Mouse (Mus musculus): Measurements from ENCODE around the gene Cfap97d1. TPM values are rescaled to one million over a fixed set of nuclear protein-coding genes. Genes with fewer than 3 reads are reported as not detected.

Gene Cfap97d1
- total and polyA plus RNA-seq, 3 experiments: not detected

GRCm38 (mm10) chr11:101952541-101953341, 31.3 kb upstream of the Cfap97d1 start:
- peaks cover 2 to 3% of the 10 kb centered on the region in 2 experiments for H3K27me3 ChIP-seq (ENCODE audit: control insufficient read depth in 1 of 2, insufficient read depth in 2 of 2, low read length in 2 of 2)
- no peaks in the 10 kb centered on the region for H3K79me2 ChIP-seq (ENCODE audit: control insufficient read depth, insufficient read depth, low read length, poor library complexity)
- H3K27ac ChIP-seq (ENCODE audit: control insufficient read depth, low read depth, low read length): peak overlapping the region; percentile 32
- H3K9me3 ChIP-seq (replicated peaks; ENCODE audit: insufficient read depth, low read length): no peaks in the 10 kb centered on the region
- peak; percentile 80 for DNase-seq (ENCODE audit: low read depth, low spot score)
- peak overlapping the region in 1 of 2 experiments; percentile 0; a peak in 2 of 4 replicates for H3K4me3 ChIP-seq (ENCODE audit: control insufficient read depth in 1 of 2, insufficient read depth in 1 of 2, low read depth in 2 of 2, low read length in 2 of 2)
- H3K9ac ChIP-seq (ENCODE audit: control insufficient read depth, low read depth, low read length, poor library complexity, severe bottlenecking): 0 out of 2 replicates have a peak overlapping the region, but pooled peaks have one; percentile 3
- H3K4me1 ChIP-seq (ENCODE audit: control insufficient read depth in 1 of 2, insufficient read depth in 2 of 2, low read length in 2 of 2): peaks cover 2 to 24% of the 10 kb centered on the region in 2 experiments; a peak in 3 of 4 replicates
- peaks cover 0 to 22% of the 10 kb centered on the region in 2 experiments; a peak in 2 of 4 replicates for H3K36me3 ChIP-seq (ENCODE audit: control insufficient read depth in 1 of 2, insufficient read depth in 2 of 2, low read length in 2 of 2)
- TF ChIP-seq GABPA (IDR thresholded peaks at IDR 0.05; ENCODE audit: low read depth, low read length) (no peak), E2F4 (IDR thresholded peaks at IDR 0.05; ENCODE audit: borderline replicate concordance, low read depth, low read length) (no peak), BHLHE40 (IDR thresholded peaks at IDR 0.05; ENCODE audit: borderline replicate concordance, low read depth, low read length) (peak; percentile 85), CHD1 (IDR thresholded peaks at IDR 0.05; ENCODE audit: low read depth, low read length) (no peak), USF1 (IDR thresholded peaks at IDR 0.05; ENCODE audit: low read depth, low read length) (no peak), ELF1 (IDR thresholded peaks at IDR 0.05; ENCODE audit: low read depth, low read length) (no peak), MEF2A (IDR thresholded peaks at IDR 0.05; ENCODE audit: extremely low read depth, insufficient replicate concordance, low read depth, low read length, poor library complexity, severe bottlenecking) (no peak), ZMIZ1 (IDR thresholded peaks at IDR 0.05; ENCODE audit: low read depth, low read length) (no peak), MYB (IDR thresholded peaks at IDR 0.05; ENCODE audit: low read depth, low read length) (no peak), GATA1 (IDR thresholded peaks at IDR 0.05; ENCODE audit: low read depth, low read length) (peak; percentile 60), POLR2AphosphoS5 (IDR thresholded peaks at IDR 0.05; ENCODE audit: borderline replicate concordance, low read depth, low read length) (no peak), ZC3H11A (IDR thresholded peaks at IDR 0.05; ENCODE audit: low read depth, low read length) (no peak), RAD21 (IDR thresholded peaks at IDR 0.05; ENCODE audit: low read depth, low read length) (no peak), SIN3A (IDR thresholded peaks at IDR 0.05; ENCODE audit: low read length) (no peak; the same call in none of the 2 replicates), UBTF (IDR thresholded peaks at IDR 0.05; ENCODE audit: borderline replicate concordance, insufficient read depth, low read depth, low read length) (0 out of 2 replicates have a peak, but pooled peaks have one; percentile 40), NRF1 (IDR thresholded peaks at IDR 0.05; ENCODE audit: insufficient read depth, low read depth, low read length, poor library complexity, severe bottlenecking) (no peak), TBP (IDR thresholded peaks at IDR 0.05; ENCODE audit: low read depth, low read length) (peak; percentile 89), MXI1 (IDR thresholded peaks at IDR 0.05; ENCODE audit: low read depth, low read length) (no peak), CTCF (IDR thresholded peaks at IDR 0.05 in 2 of 3, conservative IDR thresholded peaks at IDR 0.05 in 1 of 3; ENCODE audit: control insufficient read depth in 1 of 3, insufficient read depth in 1 of 3, low read depth in 2 of 3, low read length in 3 of 3, poor library complexity in 1 of 3, severe bottlenecking in 1 of 3) (no peak), USF2 (IDR thresholded peaks at IDR 0.05; ENCODE audit: borderline replicate concordance in 1 of 2, insufficient read depth in 1 of 2, low read depth in 1 of 2, low read length in 2 of 2) (no peak), MAZ (IDR thresholded peaks at IDR 0.05; ENCODE audit: low read depth, low read length) (no peak), NELFE (IDR thresholded peaks at IDR 0.05; ENCODE audit: low read depth, low read length) (no peak), MAFK (IDR thresholded peaks at IDR 0.05; ENCODE audit: borderline replicate concordance, low read depth, low read length) (no peak), POLR2AphosphoS2 (IDR thresholded peaks at IDR 0.05; ENCODE audit: low read length) (no peak), POLR2A (IDR thresholded peaks at IDR 0.05; ENCODE audit: control insufficient read depth in 1 of 2, insufficient read depth in 1 of 2, low read depth in 1 of 2, low read length in 2 of 2, poor library complexity in 1 of 2) (no peak), EP300 (IDR thresholded peaks at IDR 0.05; ENCODE audit: low read depth in 1 of 2, low read length in 2 of 2) (peak in 1 of 2 experiments; percentile 71), RCOR1 (IDR thresholded peaks at IDR 0.05; ENCODE audit: low read depth, low read length) (0 out of 2 replicates have a peak, but pooled peaks have one; percentile 26), TCF12 (IDR thresholded peaks at IDR 0.05; ENCODE audit: low read depth, low read length) (peak; percentile 48), MYC (IDR thresholded peaks at IDR 0.05; ENCODE audit: low read depth, low read length) (peak; percentile 48; the same call in 1 of the 2 replicates), ETS1 (IDR thresholded peaks at IDR 0.05; ENCODE audit: low read depth, low read length) (peak; percentile 55; the same call in 1 of the 2 replicates), TAL1 (IDR thresholded peaks at IDR 0.05; ENCODE audit: low read length) (peak; percentile 79), SMC3 (IDR thresholded peaks at IDR 0.05; ENCODE audit: low read depth, low read length) (no peak), MAX (IDR thresholded peaks at IDR 0.05; ENCODE audit: low read length) (peak; percentile 3; the same call in 1 of the 2 replicates), ZNF384 (IDR thresholded peaks at IDR 0.05; ENCODE audit: low read depth, low read length) (no peak), CHD2 (IDR thresholded peaks at IDR 0.05; ENCODE audit: low read length) (no peak)
